In the genomic region with DNA sequence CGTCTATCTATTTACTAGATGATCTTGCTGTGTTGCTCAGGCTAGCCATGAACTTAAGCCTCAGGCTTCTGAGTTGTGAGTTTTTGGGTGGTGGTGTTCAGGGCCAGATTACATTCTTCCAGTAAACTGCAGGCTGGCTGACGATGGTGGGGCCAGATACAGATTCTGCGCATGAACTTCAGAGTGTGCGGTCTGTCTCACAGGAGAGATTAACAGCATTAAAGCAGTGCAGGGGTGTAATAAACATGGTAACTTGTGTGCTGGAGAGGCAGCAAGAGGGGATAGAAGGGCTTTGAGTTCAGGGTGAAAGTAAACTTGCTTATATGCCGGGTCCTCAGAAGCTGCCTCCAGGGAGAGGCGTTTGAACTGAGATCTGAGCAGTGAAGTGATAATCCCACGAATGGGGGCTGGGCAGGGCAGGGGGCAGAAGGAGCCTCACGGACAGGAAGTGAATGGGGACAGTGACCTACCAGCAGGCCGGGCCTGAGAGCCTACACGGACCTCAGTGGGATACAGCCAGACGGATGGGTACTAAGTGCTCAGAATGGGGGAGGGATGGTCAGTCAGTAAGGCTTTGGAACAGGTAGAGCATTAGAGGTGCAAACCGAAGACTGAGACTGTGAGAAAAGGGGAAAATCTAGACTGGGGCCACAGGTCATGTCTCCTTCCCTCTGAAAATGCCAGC, we compare ENCODE assay signal across 1 mouse cellular context.
A peak's percentile ranks its signal among the peaks of the same experiment; 100 is the strongest.
TF ChIP-seq lines count a peak whose summit lies in the region.

No protein-coding gene starts in this region.

TF ChIP-seq in CH12.LX, 34 proteins besides CTCF, POLR2A, EP300 and RAD21:
- no peak for TF ChIP-seq MXI1 (IDR thresholded peaks at IDR 0.05; ENCODE audit: low read depth, low read length)
- no peak for TF ChIP-seq GABPA (IDR thresholded peaks at IDR 0.05; ENCODE audit: insufficient replicate concordance, low read depth, low read length)
- TF ChIP-seq TBP (conservative IDR thresholded peaks at IDR 0.05; ENCODE audit: low read depth, low read length): 0 out of 2 replicates have a peak, but pooled peaks have one; percentile 25
- TF ChIP-seq SIN3A (IDR thresholded peaks at IDR 0.05; ENCODE audit: low read length): peak; percentile 30; the same call in 1 of the 2 replicates
- 0 out of 2 replicates have a peak, but pooled peaks have one; percentile 27 for TF ChIP-seq MAZ (IDR thresholded peaks at IDR 0.05; ENCODE audit: low read depth, low read length)
- TF ChIP-seq IRF4 (IDR thresholded peaks at IDR 0.05; ENCODE audit: low read depth, low read length): peak; percentile 47; the same call in 1 of the 2 replicates
- TF ChIP-seq CHD2 (IDR thresholded peaks at IDR 0.05; ENCODE audit: low read length): peak; percentile 73
- TF ChIP-seq POLR2AphosphoS2 (IDR thresholded peaks at IDR 0.05; ENCODE audit: low read depth, low read length): no peak
- peak; percentile 13; the same call in 1 of the 2 replicates for TF ChIP-seq HCFC1 (IDR thresholded peaks at IDR 0.05; ENCODE audit: low read depth, low read length)
- peak; percentile 61 for TF ChIP-seq ELF1 (IDR thresholded peaks at IDR 0.05; ENCODE audit: low read depth, low read length)
- peak; percentile 42; the same call in 1 of the 2 replicates for TF ChIP-seq TCF12 (IDR thresholded peaks at IDR 0.05; ENCODE audit: low read depth, low read length)
